ENCODE assay signal across 10 mouse cellular contexts in genomic region chr1:119498536-119499231, GRCm38 (mm10). TPM values are rescaled to one million over a fixed set of nuclear protein-coding genes. Genes with fewer than 3 reads are reported as not detected.
A peak's percentile ranks its signal among the peaks of the same experiment; 100 is the strongest.
DNase-seq lines count a peak whose midpoint lies in the region.
"Had no signal": no experiment of that assay in that cellular context is flagged by ENCODE, and none has a peak within 500 bp of the region (broad histone marks: within the 10 kb centered on the region; RNA-seq: fewer than 3 reads in every experiment).

No protein-coding gene starts in this region.

- intact Hi-C loops in heart, postnatal 36 days (cut with DNase I): no loop called here

- no peak overlapping the region for H3K4me3 ChIP-seq in heart, embryonic 10.5 days
- H3K4me3 ChIP-seq: liver, embryonic 13.5 days had no signal

- no peaks in the 10 kb centered on the region for H3K27me3 ChIP-seq in heart, embryonic 10.5 days (ENCODE audit: insufficient read depth, poor library complexity, severe bottlenecking)
- H3K27me3 ChIP-seq: liver, embryonic 13.5 days had no signal

- no peak for DNase-seq in heart, embryonic 10.5 days (ENCODE audit: low spot score)
- DNase-seq in heart, postnatal 36 days: no peak
- peak; percentile 21 for DNase-seq in urinary bladder, postnatal 14 days (ENCODE audit: low spot score)
- no peak for DNase-seq in urinary bladder, postnatal 36 days (ENCODE audit: low spot score in 2 of 2)
- peak; percentile 51 to 54 for DNase-seq in kidney, postnatal 36 days
- DNase-seq in thymus, postnatal 36 days: no peak
- no peak for DNase-seq in ovary, adult 18-20 months (ENCODE audit: low spot score)
- no peak for DNase-seq in thymus, postnatal 25 days
- DNase-seq: heart, adult 18-20 months; liver, embryonic 13.5 days had no signal

- peaks cover 24% of the 10 kb centered on the region for H3K36me3 ChIP-seq in heart, embryonic 10.5 days

- H3K4me1 ChIP-seq in heart, embryonic 10.5 days: peaks cover 58% of the 10 kb centered on the region

- H3K9me3 ChIP-seq in heart, embryonic 10.5 days: no peaks in the 10 kb centered on the region
- H3K9me3 ChIP-seq: liver, embryonic 13.5 days had no signal

- peak overlapping the region; percentile 14; the same call in 1 of the 2 replicates for H3K27ac ChIP-seq in heart, embryonic 10.5 days
- H3K27ac ChIP-seq: liver, embryonic 13.5 days had no signal

- 80% methylated on average over 9 of the region's 9 CpGs for WGBS in heart, embryonic 10.5 days

RNA-seq across cellular contexts. Expression of gene Ralb, which starts 5.9 kb away (rescaled TPM):
- 176 and 192 TPM in 2 replicates for polyA plus RNA-seq in heart, embryonic 10.5 days (2016; fragmentation: Nextera tagmentation; extraction: Ambion mirVana)
- 10 to 100 TPM; 30.9 to 31.1 TPM for total RNA-seq in heart, postnatal 36 days (2021)

RNA-seq across cellular contexts. Expression of gene Tmem185b, which starts 27.3 kb away (rescaled TPM):
- 22.3 and 24.8 TPM in 2 replicates for polyA plus RNA-seq in heart, embryonic 10.5 days (2016; fragmentation: Nextera tagmentation; extraction: Ambion mirVana)
- 10 to 100 TPM; 13.3 to 14.4 TPM for total RNA-seq in heart, postnatal 36 days (2021)

Comparison
In these comparisons a context has a peak if more than half of its experiments do, and no peak if none do; other contexts are left out.
1. DNase-seq: peak in urinary bladder, postnatal 14 days (single experiment) and kidney, postnatal 36 days (2 of 2); none in heart, embryonic 10.5 days (single experiment), heart, postnatal 36 days (0 of 2), urinary bladder, postnatal 36 days (0 of 2), thymus, postnatal 36 days (0 of 2), ovary, adult 18-20 months (single experiment) and thymus, postnatal 25 days (single experiment).